Mouse (Mus musculus) olfactory bulb, adult 2 months (tissue): Measurements from ENCODE around the gene Xntrpc.

Experiments used
- CTCF ChIP-seq: fragments of 200-500 bp; IDR thresholded peaks from 2 replicates; pipeline ENCODE4 v1.5.1; 2012; ENCODE audit warnings: low read depth, mild to moderate bottlenecking, low read length, moderate library complexity; ENCODE audit not compliant: insufficient read depth
- POLR2A ChIP-seq: fragments of 200-500 bp; IDR thresholded peaks from 2 replicates; pipeline ENCODE4 v1.6.1; 2012; ENCODE audit warnings: mild to moderate bottlenecking, low read depth, low read length, moderate library complexity; ENCODE audit not compliant: insufficient read depth

DNA sequence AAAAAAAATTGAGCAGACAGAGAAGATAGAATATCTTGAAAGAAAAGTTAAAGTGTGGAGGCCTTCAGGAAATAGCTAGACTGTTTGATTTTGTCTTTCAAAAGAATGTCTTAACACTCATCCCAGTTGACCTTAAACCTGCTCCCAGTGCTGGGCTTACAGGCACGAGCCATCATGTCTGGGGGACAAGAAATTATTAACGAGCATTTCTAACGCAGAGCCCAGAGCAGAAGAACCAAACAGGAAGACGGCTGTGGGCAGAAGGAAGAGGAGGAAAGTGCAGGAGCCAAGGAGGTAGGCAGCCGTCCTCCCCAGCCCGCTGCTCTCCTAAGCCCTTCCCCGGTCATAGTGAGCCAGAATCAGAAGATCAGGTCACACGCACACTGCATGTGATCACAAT, 14.8 kb downstream of the Xntrpc start:
- TF ChIP-seq POLR2A = no peak
- no peak for TF ChIP-seq CTCF
